Mouse (Mus musculus) cerebellum, adult 8-10 months (tissue): ENCODE measurements around the gene Slc7a11.
"Not testable (repeated sequence)": the region's sequence is repeated elsewhere in the genome, so short reads cannot be mapped to it uniquely, and the experiment has no call there.

Experiments
- DNase-seq: peaks from one replicate; pipeline ENCODE4 v3.0.0; 2022

Slc7a11 gene

DNA sequence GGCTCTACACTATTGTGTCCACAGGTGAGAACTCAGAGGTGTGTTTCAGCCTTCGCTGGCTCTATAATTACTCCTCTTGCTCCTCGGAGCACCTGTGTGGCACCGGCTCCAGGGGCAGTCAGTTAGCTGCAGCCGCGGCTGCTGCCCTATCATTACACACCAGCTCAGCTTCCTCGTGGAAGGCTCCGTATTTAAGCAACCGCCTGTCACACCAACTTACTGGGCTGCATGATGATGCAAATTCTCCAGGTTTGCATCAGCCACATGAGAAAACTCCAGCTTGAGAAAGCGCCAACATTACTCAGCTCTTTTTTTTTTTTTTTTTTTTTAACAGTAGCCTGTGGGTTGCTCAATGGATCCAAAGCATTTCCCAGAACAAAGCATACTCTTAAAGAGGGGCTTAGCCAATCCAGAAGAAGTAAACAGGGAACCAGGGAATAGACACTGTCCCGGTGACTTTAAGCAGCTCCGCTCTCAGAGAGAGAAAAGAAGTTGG lies at the start of gene Slc7a11:
Gene Slc7a11 (minus strand): TSS at position 194 of the 496 bp plus-strand sequence.
- no peak for DNase-seq

DNA sequence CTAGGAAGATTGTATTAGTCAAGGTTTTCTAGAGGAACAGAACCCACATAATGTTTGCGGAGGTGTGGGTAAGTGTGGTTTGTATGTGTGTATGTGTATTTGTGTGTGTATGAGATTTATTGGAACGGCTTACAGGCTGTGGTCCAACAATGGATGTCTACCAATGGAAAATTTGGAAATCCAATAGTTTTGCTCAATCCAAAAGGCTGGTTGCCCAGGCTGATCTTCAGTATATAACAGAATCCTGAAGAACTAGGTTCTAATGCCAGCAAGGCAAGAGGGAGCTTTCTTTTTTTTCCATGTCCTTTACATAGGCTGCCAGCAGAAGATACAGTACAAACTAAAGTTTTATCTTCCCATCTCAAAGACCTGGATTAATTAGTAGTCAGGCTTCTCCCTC lies 48.3 kb upstream of the Slc7a11 start:
- DNase-seq, result no peak

DNA sequence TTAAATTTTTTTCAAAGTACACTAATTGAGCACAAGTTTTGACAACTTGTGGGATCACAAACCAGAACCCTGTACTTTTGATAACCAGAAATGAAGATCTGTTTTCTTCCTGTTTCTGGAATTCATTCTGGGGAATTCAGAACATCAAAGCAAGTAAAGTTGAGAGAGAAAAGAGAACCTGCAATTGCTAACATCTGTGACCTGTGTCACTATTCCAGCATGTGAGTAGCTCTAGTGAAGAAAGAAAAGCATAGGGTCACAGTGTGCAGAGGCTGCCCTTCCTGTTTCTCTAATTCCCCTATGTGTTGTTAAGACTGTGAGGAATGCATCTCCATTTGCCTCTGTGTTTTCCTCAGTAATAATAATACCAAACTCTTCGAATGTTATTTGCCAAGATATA lies 40.7 kb upstream of the Slc7a11 start:
- no peak for DNase-seq

DNA sequence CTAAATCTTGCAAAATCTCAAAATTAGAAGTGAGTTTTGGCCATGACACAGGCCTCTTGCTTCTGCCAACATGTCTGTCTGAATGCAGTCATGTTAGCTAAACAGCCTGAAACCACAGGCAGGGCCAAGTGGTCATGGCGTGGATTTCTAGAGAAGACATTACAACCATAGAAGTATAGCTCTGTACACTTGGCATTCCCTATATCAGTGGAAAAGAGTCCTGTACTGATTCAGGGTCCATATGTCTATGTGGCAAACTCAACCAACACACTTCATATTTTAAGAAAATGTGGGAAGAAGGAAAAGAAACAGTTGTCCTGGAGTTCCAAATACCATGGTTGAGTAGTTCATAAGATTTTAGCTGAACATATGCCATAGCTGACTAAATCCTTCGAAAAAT lies 18.8 kb upstream of the Slc7a11 start:
- DNase-seq, result no peak

DNA sequence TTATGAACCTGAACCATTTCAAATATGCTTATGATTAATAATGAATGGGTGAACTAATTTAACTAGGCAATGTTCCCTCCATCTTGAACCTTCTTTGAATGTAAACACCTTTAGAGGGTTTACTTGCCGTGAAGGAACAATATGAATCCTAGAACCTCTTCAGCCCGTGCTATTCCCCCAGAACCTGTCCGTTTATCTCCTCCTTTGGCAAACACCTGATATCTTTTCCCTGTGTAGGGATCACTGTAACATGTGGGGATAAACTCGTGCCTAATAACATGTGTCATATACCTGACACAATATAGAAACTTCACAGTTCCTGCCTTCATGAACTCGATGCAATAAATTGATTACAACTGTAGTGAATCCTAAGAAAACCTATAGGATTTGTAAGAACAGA lies 13.7 kb upstream of the Slc7a11 start:
- no peak for DNase-seq

DNA sequence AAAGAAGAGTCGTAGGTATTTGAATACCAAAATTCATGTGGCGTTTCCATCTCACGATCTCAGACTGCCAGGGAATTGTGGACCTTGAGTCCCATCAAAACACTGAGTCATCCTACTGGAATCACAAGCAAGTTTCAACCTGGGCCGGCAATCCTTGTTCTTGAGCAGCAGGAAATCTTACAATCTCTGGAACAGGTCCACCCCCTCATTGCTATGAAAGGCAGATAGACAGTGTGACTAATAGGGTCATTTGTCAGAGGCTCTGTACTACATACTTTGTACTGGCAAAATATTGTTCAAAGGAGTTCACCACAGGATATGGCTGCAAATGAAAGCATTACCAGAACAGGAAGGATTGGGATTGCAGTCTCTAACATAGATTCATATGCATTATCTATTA lies 13.2 kb upstream of the Slc7a11 start:
- no peak for DNase-seq

DNA sequence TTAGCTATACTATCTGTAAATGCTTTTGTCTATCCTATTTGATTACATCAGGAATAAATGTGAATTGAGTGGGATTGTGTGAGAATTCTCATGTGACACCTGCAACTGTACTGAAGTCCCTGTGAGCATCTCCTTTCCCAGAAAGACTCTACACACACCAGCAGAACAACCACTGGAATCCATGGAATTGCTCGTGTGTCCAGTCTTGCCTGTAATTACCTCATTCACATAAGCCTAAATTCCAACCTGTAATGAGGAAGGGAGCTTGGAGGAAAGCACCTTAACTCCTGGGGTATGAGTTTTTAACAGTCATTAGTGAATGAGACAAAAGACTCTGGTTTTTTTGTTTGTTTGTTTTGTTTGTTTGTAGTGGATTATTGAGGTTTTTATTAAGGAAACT lies 12.6 kb upstream of the Slc7a11 start:
- DNase-seq, result no peak

DNA sequence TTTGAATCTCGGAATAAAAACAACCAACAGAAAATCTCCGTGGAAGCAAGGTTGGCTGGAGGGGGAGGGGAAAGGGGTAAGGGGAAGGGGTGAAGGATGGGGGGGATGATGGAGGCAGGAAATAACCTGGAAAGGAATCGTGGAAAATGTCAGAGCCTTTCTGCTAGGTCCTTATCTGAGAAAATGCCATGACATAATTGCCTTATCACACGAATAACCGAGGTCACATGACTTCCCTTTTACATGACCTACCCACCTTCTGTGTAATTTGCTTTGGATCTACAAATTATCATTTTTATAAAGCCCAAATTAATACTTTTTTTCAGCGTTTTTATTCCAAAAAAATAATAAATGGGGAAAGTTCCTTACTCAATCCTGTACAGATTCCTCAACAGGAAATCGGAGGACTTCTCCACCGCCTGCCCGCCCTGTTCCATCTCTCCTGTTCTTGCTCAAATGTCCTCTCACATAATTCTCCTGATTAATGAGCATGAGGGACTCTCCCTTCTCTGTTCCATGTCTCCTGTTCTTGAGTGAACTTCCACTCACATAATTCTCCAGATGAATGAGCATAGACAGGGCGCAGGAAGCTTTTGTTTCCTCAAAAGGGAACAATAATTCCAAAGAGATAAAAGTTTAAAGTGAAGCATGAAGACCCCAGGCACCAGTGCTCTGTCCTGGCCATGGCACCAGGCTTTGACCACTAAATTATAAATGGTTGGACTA lies 1.8 kb upstream of the Slc7a11 start:
- no peak for DNase-seq

DNA sequence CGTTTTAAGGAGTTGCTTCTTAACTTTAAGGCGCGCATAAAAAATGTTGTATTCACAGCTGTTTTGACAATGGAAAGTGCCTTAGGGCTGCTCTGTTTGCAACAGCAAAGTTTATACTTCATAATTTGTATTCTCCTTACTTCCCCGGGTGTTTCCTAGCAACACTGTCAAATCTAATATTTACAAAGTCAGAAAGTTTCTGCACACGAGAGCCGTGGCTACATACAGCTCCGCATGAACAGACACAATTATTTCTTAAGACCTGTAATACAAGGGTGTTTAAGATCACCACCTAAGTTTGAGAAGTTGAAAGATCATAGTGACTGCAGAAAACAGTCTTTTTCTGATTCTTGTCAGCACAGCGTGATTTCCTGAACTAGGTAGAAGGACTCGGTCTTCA lies 528 bp upstream of the Slc7a11 start:
- no peak for DNase-seq

DNA sequence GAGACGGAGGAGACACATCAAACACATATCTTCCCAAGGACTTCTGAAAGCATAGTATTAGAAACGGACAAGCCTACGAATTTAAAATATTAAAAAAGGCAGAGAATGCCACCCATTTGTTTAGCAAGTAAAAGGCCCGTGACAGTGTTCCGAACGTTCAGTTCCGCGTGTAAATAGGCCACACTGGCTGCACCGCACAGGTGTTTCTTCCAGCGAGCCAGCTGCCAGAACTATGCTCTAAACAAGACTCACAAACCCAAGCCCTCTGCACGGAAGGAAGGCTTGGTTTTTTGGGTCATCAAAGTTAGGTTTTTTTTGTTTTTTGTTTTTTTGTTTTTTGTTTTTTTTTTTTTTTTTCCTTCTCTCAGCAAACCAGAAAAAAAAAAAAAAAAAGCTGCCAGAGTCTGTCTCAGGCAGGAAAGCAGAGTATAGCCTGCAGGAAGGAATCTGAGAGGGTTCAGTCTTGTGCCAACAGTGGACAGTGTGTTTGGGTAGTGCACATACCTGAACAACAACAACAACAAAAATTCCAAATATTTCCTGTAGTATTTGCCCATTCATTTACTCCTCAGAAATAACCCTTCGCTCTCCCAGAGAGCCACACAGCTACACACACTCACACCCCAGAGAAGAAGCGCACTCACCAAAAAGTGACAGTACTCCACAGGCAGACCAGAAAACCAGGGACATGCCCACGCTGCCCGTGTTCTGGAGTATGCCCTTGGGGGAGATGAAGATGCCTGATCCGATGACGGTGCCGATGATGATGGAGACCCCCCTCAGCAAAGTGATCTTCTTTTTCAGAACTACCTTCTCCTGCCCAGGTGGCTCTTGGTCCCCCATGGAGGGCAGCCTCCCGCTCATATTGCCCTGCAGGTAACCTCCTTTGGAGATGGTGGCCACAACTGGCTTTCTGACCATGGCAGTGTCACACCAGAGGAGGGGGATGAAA lies 797 bp downstream of the Slc7a11 start:
- DNase-seq, result no peak

DNA sequence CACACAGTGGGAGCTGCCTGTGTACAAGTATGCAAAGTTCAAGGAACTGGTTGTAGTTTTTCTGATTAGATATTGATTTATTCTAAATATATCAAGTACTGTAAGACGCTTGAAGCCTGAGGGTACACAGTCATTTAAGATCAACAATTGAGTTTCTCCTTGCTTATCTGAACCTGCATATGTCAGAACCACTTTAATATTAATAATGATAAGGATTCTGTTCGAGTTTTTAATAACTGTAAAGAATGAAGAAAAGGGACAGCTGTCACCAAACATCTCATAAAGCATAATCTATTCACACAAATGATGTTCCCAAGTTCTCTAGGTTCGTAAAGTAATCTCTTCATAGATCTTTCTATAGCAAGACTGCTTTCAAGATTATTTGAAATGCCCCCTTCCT lies 2.1 kb downstream of the Slc7a11 start:
- no peak for DNase-seq

DNA sequence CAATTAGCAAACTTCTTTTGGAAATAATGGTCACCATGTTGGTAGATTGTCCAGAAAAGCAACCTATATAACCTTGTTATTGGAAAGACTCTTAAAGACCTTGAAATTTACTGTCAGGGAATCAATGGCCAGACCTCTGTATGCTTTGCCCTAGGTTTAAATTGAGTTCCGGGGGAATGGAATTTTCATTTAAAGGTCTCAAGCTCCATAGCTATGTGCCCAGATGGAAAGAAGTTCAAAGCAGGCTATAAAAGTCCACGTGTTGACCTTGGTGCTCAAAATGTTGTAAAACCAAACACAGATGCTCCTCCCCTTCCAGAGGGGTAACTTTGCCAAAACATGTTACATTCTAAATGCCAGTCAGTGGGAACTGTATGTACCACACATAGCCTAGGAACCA lies 3.0 kb downstream of the Slc7a11 start:
- DNase-seq, result no peak

DNA sequence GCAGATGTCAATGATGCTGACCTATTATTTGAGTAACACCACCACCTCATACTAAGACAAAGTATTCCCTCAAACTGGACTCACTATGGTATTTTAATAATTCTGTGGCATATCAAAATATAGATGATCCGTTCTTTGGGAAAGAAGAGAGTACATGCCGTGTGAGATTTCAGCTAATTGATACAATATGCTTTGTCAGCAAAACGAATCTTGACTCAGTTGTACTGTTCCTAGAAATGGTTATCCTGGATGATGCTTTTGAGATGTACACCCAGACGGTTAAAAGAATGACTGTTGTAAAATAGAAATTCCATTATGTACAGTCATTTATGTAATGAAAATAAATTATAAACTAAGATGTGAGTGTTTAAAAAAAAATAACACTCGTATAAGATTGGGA lies 4.0 kb downstream of the Slc7a11 start:
- DNase-seq, result no peak

DNA sequence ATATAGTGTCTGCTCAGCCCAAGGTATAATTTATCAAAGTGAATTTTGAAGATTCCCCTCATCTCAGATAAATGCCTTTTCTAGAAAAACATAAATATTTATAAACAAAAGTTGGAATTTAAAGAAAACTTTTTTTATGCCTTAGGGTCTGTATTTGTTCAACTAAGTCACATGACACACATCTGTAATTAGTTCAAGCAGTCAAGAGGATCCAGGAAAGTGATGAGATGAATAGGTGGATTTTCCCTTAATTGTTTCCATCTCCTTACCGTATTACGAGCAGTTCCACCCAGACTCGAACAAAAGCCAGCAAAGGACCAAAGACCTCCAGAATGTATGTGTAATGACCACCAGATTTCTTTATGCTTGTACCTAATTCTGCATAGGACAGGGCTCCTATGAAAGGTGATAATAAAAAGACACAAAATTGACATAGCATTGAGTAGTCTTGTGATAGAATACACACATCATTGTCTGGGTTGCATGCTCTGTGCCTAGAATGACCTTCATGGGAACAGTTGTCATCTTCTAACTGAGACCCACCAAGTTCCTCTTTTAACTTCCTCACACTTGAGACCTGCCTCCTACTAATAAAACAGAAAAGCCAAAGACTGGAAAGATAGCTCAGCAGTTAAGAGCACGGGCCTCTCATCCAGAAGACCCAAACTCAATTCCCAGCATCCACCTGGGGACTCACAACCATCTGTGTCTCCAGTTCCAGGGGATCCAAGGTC lies 4.7 kb downstream of the Slc7a11 start:
- no peak for DNase-seq

DNA sequence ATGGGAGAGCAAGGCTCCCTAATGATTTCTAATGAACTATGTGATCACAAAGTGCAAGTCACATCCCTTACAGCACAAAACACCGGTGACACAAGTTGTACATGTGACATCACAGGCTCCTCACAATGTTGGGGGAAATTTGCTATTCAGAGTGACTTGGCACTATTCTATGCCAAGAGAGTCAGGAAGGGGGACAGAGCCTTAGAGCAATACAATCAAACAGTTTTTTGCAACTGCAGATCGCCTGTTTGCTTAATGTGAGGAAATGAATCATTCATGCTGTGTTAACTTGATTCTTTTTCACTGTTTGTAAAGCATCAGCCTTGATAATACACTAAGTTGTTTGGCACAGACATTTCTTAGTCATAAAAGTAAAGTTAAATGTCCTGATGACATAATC lies 5.3 kb downstream of the Slc7a11 start:
- DNase-seq, result not testable (repeated sequence)

DNA sequence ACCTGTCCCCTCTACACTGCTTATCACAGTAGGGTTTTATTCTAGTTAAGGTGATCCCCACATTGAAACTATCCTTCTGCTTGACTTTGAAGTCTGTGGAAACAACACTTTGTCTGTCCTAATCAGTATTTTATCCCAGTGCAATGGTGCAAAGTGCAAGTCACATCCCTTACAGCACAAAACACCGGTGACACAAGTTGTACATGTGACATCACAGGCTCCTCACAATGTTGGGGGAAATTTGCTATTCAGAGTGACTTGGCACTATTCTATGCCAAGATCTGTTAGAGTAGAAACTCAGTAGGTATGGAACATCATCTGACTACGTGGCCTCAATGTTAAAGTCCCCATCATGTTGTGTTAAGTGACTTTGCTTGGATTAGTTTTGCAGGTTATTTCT lies 7.0 kb downstream of the Slc7a11 start:
- DNase-seq, result not testable (repeated sequence)

DNA sequence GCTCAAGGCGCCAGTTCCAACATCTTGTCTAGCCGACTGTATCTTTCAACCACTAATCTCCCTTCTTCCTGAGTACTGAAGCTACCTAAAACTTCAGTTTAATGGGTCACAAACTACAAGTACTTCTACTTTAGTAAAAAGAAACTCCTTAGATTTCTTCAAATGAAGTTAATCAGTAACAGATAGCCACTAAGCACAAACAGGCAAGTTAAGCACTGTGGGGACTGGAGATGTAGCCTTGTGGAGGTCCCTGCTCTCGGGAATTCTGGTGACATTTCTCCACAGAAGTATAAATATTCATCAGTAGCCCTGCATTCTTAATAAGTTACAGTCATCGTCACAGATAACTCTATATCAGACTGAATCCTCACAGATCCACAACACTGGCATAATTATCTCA lies 9.6 kb downstream of the Slc7a11 start:
- no peak for DNase-seq

DNA sequence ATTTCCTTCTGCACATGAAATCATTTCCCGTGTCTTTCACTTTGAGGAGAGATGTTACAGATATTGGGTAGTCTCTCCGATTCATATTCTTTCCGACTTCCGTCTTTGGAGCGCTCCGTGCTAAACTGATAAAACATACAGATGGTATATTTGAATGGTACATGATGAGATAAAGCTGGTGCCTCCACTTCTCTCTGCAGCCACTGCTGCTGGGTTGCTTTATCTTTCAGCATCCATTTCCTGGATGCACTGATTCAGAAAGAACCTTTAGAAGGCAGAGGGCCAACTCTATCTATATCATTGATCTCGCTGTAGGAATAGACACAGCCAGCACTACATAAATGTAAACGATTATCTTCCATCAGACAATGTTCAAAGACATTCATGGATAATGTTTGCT lies 12.6 kb downstream of the Slc7a11 start:
- DNase-seq, result no peak

DNA sequence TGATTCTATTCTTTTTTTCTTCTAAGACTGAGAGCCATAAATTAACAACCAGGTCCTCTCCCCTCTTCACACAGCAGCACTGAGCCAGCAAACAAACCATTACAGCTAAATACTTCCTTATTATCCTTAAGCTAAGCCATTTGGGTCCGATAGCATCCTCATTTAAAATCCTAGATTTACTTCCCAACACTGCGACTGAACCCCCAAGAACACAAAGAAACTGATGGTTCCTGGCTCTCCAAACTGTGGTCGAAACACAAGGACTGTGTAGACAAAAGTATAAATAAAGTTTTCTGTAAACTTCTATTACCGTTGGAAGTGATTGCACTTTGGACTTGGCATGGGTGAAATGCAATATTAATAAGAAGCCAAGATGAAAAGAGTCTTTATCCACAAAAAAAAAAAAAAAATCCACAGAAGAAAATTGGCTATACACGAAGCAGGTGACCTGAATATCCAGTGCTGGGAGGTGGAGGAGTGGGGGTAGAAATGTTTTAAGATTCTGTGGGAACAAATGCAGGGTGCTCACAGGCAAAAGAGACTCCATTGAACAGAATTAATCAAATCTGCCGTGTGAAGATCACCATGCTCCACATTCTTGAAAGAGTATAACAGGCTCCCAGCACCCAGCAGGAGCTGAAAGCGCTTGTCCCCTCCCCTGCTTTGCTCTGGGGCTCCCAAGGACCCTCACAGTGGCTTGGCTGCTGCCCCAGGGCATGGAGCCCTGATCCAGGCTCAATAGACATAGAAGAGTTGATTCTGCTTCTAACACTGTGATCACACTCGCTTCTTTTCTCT lies 21.7 kb downstream of the Slc7a11 start:
- DNase-seq, result no peak

DNA sequence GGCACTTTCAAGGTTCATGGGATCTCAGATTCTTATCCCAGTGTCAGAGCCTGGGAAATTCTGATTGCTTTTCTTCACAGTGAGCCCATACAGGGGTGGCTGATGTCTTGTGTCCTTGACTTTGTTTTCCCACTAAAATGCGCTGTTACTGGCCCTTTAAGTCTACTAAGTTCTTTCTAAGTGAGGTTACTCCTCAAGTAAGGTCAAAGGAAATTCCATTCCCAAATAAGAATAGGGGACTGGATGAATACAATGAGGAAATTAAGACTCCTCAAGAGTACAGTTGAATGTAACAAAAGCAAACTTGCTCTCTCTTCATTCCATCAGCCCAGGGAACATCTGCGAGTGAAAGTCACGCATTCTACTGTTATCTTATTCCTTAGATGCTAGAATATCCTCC lies 24.3 kb downstream of the Slc7a11 start:
- DNase-seq, result no peak

DNA sequence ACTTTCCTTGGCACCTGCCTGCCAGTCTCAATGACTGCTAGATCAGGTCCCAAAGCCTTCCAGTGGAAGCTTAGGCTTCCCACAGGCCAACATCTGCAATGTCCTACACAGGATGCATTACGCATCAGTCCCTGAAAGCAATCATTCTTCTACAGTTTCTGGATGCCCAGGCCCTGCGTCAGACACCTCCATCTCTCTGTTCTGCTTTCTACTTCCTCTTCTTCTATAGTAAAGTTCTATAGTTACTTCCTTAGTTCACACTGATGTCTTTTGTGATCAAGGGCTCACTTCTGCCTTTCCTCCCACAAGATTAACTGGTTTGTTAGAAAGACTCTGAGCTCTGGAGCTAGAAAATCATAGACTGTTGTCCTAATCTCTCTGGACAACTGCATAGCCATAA lies 36.6 kb downstream of the Slc7a11 start:
- DNase-seq, result no peak

DNA sequence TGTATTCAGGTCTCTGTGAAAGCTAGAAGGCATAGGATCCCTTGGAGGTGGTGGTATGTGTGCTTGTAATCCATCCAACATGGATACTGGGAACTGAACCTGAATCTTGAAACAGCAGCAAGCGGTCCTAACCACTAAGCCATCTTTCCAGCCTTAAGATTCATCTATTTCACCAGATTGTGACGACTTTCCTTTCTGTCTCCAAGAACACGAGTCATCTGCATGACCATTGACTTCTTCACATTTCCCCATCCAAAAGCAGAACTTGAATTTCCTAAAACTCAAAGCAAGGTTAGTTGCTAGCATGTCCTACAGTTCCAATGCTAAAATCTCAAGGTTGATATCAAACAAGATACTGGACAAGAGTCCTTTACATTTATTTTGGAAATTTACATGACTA lies 37.5 kb downstream of the Slc7a11 start:
- DNase-seq, result no peak

DNA sequence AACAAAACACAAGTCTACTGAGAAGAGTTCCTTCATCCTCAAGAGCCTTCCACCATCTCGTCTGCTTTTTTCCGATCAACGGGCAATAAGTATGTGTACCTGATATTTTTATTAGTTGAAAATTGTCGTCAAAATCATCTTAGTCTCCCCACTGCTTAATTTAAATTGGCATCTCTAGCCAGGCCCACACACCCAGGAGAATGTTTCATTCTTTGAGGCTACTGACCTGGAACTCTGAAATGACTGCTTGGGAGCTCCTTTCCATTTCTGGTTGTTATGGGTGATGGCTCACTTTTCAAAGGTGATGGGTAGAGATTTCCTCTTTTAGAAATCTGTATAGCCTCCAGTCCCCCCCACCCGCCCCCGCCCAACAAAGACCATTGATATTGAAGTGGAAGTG lies 54.6 kb downstream of the Slc7a11 start:
- DNase-seq, result no peak
